Mouse (Mus musculus) hindbrain, embryonic 13.5 days (tissue): Measurements from ENCODE around the gene Raver2. TPM values are rescaled to one million over a fixed set of nuclear protein-coding genes. Genes with fewer than 3 reads are reported as not detected.
A peak's percentile ranks its signal among the peaks of the same experiment; 100 is the strongest.
"Not testable (repeated sequence)": the region's sequence is repeated elsewhere in the genome, so short reads cannot be mapped to it uniquely, and the experiment has no call there.

Experiments used
- ATAC-seq: fragments of 200-750 bp; cut with Nextera tagmentation; 2 replicates; pipeline ENCODE4 v1.8.0; 2017; ENCODE audit warnings: moderate TSS enrichment; ENCODE audit not compliant: low FRiP score
- H3K27ac ChIP-seq: fragments of 300-500 bp; sonication (generic); 2 replicates; pipeline ENCODE4 v1.5.1; 2015; ENCODE audit warnings: inconsistent platforms, mild to moderate bottlenecking, moderate library complexity
- H3K27me3 ChIP-seq: fragments of 300-500 bp; sonication (generic); 2 replicates; pipeline ENCODE4 v1.6.1; 2015; ENCODE audit warnings: mild to moderate bottlenecking, inconsistent platforms
- H3K36me3 ChIP-seq: fragments of 300-500 bp; sonication (generic); 2 replicates; pipeline ENCODE4 v1.6.1; 2015; ENCODE audit warnings: mild to moderate bottlenecking, inconsistent platforms
- H3K4me1 ChIP-seq: fragments of 300-500 bp; sonication (generic); replicated peaks from 2 replicates; pipeline ENCODE4 v1.6.1; 2015; ENCODE audit warnings: inconsistent platforms
- H3K4me2 ChIP-seq: fragments of 300-500 bp; sonication (generic); 2 replicates; pipeline ENCODE4 v1.6.1; 2015; ENCODE audit warnings: inconsistent platforms, mild to moderate bottlenecking, moderate library complexity
- H3K4me3 ChIP-seq: fragments of 300-500 bp; sonication (generic); 2 replicates; pipeline ENCODE4 v1.5.1; 2015; ENCODE audit warnings: mild to moderate bottlenecking, inconsistent platforms
- H3K9ac ChIP-seq: fragments of 300-500 bp; sonication (generic); 2 replicates; pipeline ENCODE4 v1.6.1; 2015; ENCODE audit warnings: mild to moderate bottlenecking, inconsistent platforms
- H3K9me3 ChIP-seq: fragments of 300-500 bp; sonication (generic); 2 replicates; pipeline ENCODE4 v1.6.1; 2016; ENCODE audit warnings: inconsistent platforms
- WGBS: fragments of 180-500 bp; shearing (Covaris S2); methylation state at CpG from one replicate; pipeline ENCODE4 v1.1.7; 2015; 5-methylcytosine and 5-hydroxymethylcytosine counted together
- polyA plus RNA-seq: library from polyadenylated mRNA; unstranded; fragments of >200 nt; fragmentation: Nextera tagmentation; extraction: Ambion mirVana; gene quantifications from 2 replicates; pipeline ENCODE4 v1.2.1, GENCODE M21; 2015

Raver2 gene
- polyA plus RNA-seq, 1 experiment from 2014 or later: 5.9 TPM

DNA sequence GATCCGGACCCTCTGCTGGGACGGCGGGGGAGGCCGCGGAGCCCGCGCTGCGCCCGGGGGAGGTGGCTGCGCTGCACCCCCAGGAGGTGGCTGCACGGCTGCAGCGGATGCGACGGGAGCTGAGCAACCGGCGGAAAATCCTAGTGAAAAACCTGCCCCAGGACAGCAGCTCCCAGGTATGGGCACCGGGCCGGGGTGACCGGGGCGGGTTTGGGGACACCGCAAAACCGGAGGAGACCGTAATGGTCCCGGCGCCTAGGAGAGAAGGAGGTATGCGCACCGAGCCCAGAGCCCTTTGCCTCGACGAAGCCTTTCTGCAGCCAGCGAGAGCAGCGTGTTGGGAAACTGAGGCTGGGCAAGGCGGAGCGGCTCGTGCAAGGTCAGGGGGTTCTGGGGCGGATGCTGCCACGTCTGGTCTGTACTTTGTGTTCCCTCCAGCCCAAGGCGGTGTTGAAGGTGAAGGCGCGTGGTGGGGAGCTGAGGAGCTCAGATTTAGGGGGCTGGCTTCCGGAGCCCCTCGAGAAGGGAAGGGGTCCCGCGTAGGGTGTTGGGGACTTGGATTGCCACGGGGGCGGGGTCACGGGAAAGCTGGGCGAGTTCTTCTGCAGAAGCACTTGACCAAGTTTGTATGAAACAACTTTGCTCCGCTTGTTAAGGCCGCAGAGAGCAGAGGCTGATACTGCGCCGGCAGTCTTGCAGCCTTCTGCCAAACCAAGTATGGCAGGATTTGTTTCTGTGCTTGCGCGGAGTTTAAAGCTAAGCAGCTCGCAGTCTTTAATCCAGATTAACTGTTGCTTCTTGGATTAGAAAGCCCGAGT is 580 bp downstream of the Raver2 start:
- ATAC-seq: peak; percentile 84
- peak overlapping the region; percentile 86 for H3K9ac ChIP-seq
- peaks cover 8% of the 10 kb centered on the region; the same call in 1 of the 2 replicates for H3K27me3 ChIP-seq
- no peaks in the 10 kb centered on the region for H3K36me3 ChIP-seq
- no peaks in the 10 kb centered on the region for H3K9me3 ChIP-seq
- peaks cover 9% of the 10 kb centered on the region for H3K4me1 ChIP-seq
- no peak overlapping the region for H3K27ac ChIP-seq
- peak overlapping the region; percentile 81 for H3K4me3 ChIP-seq
- H3K4me2 ChIP-seq: peak overlapping the region; percentile 94
- under 1% methylated on average over 55 of the region's 55 CpGs for WGBS

DNA sequence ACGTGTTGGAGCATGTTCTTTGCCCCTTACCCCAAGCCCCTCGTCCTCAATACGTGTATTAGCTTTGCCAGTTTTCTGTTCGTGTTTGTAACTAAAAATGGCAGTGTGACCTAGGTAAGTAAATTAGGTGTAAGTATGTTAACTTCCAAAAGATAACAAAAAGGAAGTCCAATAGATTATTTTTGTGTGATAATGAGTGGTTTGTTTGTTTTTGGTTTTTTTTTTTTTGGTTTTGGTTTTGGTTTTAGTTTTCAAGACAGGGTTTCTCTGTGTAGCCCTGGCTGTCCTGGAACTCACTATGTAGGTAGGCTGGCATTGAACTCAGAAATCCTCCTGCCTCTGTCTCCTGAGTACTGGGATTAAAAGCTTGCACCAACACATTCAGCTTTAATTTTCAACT is 2.8 kb downstream of the Raver2 start:
- no peaks in the 10 kb centered on the region for H3K36me3 ChIP-seq
- no peak overlapping the region for H3K9ac ChIP-seq
- no peak overlapping the region for H3K27ac ChIP-seq
- H3K4me1 ChIP-seq: peaks cover 9% of the 10 kb centered on the region
- H3K9me3 ChIP-seq: no peaks in the 10 kb centered on the region
- peaks cover 8% of the 10 kb centered on the region; the same call in 1 of the 2 replicates for H3K27me3 ChIP-seq
- no peak overlapping the region for H3K4me3 ChIP-seq
- no peak for ATAC-seq
- 86% methylated on average over 4 of the region's 4 CpGs for WGBS
- no peak overlapping the region for H3K4me2 ChIP-seq

DNA sequence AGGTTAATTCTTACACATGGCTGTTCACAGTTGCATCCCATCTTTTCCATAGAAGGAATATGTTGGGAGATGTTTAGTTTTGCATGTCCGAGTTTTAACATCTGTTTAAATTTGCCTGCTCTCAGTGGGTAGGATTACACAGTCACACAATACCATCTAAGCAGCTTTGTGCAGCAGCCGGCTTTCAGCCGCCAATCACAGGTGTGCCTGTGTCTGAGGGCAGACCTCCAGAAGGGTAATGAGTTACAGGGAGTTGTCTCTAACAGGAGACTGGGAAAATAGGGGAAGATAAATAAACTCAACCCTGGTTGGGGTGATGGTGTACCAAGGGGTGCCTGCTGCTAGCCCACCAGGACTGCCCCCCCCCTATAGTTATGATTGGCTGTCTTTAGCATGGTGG is 7.6 kb downstream of the Raver2 start:
- H3K9me3 ChIP-seq: no peaks in the 10 kb centered on the region
- H3K27me3 ChIP-seq: no peaks in the 10 kb centered on the region
- no peak for ATAC-seq
- no peak overlapping the region for H3K4me2 ChIP-seq
- H3K36me3 ChIP-seq: no peaks in the 10 kb centered on the region
- H3K4me1 ChIP-seq: no peaks in the 10 kb centered on the region; the same call in 1 of the 2 replicates
- no peak overlapping the region for H3K4me3 ChIP-seq
- 61% methylated on average over 3 of the region's 3 CpGs for WGBS
- no peak overlapping the region for H3K27ac ChIP-seq
- H3K9ac ChIP-seq: no peak overlapping the region

DNA sequence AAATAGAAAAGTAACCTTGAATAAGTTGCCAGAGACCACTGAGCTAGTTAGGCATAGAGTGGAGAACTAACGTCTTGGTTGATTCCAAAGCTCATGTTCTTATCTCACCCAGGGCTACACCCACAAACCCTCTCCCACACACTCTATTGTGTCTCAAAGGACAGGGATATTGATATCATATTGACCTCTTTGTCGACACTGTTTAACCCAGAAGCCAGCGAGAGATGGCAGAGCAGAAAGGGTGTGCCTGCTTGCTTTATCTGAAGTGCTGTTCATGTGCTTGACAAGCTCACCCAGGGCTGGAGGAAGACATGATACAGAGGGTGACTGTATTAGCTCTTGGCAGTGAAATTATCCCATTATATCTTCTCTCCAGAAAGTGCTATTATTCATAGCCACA is 11.2 kb downstream of the Raver2 start:
- H3K9ac ChIP-seq: no peak overlapping the region
- WGBS: 70% methylated on average over 3 of the region's 3 CpGs
- H3K27ac ChIP-seq: no peak overlapping the region
- H3K4me1 ChIP-seq: peaks cover 8% of the 10 kb centered on the region
- no peaks in the 10 kb centered on the region for H3K36me3 ChIP-seq
- H3K27me3 ChIP-seq: no peaks in the 10 kb centered on the region
- no peak for ATAC-seq
- no peak overlapping the region for H3K4me2 ChIP-seq
- no peaks in the 10 kb centered on the region for H3K9me3 ChIP-seq
- no peak overlapping the region for H3K4me3 ChIP-seq

DNA sequence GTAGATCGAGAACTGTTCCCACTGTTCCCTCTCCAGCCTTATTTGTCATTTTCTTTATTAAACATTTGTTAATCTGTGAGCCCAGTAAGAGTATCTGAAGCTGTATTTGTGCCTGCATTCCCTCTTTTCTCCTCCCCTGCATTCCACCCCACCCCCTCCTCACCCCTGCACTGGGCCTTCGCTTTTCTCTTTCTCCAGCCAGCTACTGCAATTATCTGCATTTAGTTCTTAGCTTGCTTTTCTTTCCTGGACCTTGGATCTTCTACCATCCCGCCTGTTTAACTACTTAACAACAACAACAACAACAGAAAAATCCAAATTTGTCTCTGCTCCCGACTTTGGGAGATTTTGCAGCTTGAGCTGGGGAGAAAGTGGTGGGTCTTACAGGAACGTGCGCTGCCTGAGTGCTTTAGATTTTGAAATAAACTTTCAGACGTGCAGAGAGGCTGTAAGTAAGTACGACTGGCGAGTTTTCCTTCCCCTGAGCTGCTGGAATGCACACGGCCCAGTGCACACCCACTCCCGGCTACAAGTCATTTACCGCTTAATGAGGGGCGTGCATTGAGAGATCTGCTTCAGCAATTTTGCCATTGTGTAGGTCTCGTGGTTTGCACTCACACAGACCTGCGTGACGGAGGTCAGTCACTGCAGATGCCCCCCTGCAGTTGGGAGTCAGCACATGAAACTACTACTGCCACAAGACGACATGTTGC is 13.5 kb downstream of the Raver2 start:
- Histone ChIP-seq H3K9me3 (no peaks in the 10 kb centered on the region), H3K36me3 (0 out of 2 replicates have a peak, but pooled peaks cover 4% of the 10 kb centered on the region), H3K4me3 (no peak overlapping the region), H3K27me3 (no peaks in the 10 kb centered on the region), H3K4me2 (peak overlapping the region; percentile 20; the same call in 1 of the 2 replicates), H3K27ac (peak overlapping the region; percentile 40), H3K9ac (no peak overlapping the region), H3K4me1 (peaks cover 8% of the 10 kb centered on the region)
- peak; percentile 43; the same call in 1 of the 2 replicates for ATAC-seq
- 12% methylated on average over 17 of the region's 17 CpGs for WGBS

DNA sequence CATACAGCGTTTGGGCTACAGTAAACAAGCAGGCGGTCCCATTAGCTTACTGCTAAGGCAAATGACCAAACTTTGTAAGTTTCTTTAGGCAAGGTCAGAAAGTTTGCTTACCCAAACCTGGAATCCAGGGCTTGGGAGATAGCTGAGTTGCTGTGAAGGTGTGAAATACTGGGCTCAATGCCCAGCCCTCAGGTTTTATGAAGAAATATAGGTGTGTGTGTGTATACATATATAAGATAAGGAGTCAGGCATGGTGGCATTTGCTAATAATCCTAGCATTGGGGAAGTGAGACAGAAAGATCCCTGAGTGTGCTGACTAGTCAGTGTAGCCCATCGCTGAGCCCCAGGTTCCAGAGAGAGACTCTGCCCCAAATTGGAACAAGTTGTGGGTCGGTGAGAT is 16.1 kb downstream of the Raver2 start:
- H3K4me2 ChIP-seq: no peak overlapping the region
- no peak for ATAC-seq
- no peaks in the 10 kb centered on the region for H3K9me3 ChIP-seq
- H3K36me3 ChIP-seq: 0 out of 2 replicates have a peak, but pooled peaks cover 4% of the 10 kb centered on the region
- H3K27ac ChIP-seq: no peak overlapping the region
- WGBS: 93% methylated on average over 4 of the region's 4 CpGs
- H3K4me1 ChIP-seq: peaks cover 8% of the 10 kb centered on the region
- no peak overlapping the region for H3K4me3 ChIP-seq
- H3K9ac ChIP-seq: no peak overlapping the region
- H3K27me3 ChIP-seq: no peaks in the 10 kb centered on the region

DNA sequence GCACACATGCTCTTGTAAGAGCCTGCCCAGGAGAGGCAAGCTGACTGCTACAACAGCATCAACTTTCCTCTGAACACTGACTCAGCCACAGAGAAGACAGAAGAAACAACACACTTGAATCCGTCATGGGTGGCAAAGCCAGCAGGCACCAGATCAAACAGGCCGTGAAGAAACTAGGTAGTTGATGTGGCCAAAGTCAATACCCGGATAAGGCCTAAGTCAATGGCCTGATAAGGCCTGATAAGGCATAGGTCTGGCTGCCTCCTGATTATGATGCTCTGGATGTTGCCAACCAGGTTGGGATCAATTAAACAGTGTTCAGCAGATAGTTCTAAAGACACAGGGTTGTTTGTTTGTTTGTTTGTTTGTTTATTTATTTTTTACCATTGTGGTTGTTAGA is 17.3 kb downstream of the Raver2 start:
- Histone ChIP-seq H3K4me3 (no peak overlapping the region), H3K4me1 (peaks cover 8% of the 10 kb centered on the region), H3K4me2 (no peak overlapping the region), H3K27me3 (no peaks in the 10 kb centered on the region), H3K9ac (no peak overlapping the region), H3K9me3 (no peaks in the 10 kb centered on the region), H3K27ac (no peak overlapping the region), H3K36me3 (0 out of 2 replicates have a peak, but pooled peaks cover 4% of the 10 kb centered on the region)
- WGBS: 97% methylated on average over 3 of the region's 3 CpGs
- ATAC-seq: no peak

DNA sequence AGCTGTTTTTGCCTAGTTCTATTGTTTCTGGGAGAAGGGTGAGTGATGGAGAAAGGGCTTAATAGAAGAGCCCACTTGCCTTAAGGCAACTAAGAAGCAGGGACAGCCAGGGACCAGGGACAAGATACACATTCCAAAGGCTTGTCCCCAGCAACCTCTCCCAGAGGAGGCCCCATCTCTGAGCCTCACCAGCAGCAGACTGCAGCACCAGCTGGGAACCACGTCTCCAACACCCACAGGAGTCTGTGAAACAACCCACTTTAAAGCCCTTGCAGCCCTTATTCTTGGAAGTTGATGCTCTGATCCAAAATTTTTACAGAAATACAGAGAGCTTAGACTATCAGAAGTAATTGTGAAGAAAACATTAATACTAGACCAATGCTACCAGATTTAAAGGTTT is 18.9 kb downstream of the Raver2 start:
- H3K9me3 ChIP-seq: no peaks in the 10 kb centered on the region
- ATAC-seq: no peak
- H3K4me2 ChIP-seq: no peak overlapping the region
- no peaks in the 10 kb centered on the region for H3K27me3 ChIP-seq
- H3K4me1 ChIP-seq: peaks cover under 1% of the 10 kb centered on the region
- 0 out of 2 replicates have a peak, but pooled peaks cover 4% of the 10 kb centered on the region for H3K36me3 ChIP-seq
- no peak overlapping the region for H3K27ac ChIP-seq
- WGBS: 14% methylated on average over 1 of the region's 1 CpGs
- H3K4me3 ChIP-seq: no peak overlapping the region
- H3K9ac ChIP-seq: no peak overlapping the region

DNA sequence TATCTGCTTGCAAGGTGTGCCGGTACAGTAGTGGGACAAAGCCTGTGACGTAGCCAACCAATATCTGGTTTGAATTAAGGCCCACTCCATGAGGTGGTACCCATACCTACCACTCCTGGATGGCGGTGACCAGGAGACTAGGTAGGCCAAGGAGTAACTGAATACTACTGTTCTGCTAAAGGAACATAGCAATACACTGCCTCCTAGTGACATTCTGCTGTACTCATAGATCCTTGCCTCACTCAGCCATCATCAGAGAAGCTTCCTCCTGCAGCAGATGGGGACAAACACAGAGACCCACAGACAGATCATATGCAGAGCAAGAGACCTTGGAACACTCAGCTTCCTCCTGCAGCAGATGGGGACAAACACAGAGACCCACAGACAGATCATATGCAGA is 21.8 kb downstream of the Raver2 start:
- H3K27ac ChIP-seq, H3K27me3 ChIP-seq, H3K4me1 ChIP-seq, ATAC-seq, H3K9ac ChIP-seq, H3K4me2 ChIP-seq, H3K36me3 ChIP-seq, H3K4me3 ChIP-seq, H3K9me3 ChIP-seq: not testable (repeated sequence)
- WGBS: 97% methylated on average over 3 of the region's 3 CpGs

DNA sequence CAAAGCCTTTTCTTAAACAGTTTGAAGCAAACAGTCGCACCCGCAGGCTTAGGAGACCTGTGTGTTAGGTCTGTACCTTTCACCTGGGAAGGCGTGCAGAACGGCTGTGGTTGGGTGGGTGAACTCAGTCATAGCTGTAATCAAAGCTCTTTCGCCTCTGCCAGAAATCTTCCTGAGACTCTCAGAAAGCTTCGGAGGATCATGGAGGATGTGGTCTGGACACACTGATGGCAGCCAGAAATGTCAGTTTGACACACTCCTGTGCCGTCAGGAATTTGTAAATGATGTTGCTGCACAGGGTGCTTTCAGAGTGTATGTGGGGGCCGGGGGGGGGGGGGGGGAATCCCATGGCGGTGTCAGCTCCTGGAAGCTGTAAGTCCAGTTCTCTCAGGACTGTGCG is 24.5 kb downstream of the Raver2 start:
- Histone ChIP-seq H3K4me3 (no peak overlapping the region), H3K9ac (no peak overlapping the region), H3K27ac (no peak overlapping the region), H3K36me3 (no peaks in the 10 kb centered on the region), H3K4me2 (no peak overlapping the region), H3K9me3 (no peaks in the 10 kb centered on the region), H3K4me1 (0 out of 2 replicates have a peak, but pooled peaks cover 4% of the 10 kb centered on the region), H3K27me3 (no peaks in the 10 kb centered on the region)
- ATAC-seq: no peak
- 83% methylated on average over 10 of the region's 10 CpGs for WGBS

DNA sequence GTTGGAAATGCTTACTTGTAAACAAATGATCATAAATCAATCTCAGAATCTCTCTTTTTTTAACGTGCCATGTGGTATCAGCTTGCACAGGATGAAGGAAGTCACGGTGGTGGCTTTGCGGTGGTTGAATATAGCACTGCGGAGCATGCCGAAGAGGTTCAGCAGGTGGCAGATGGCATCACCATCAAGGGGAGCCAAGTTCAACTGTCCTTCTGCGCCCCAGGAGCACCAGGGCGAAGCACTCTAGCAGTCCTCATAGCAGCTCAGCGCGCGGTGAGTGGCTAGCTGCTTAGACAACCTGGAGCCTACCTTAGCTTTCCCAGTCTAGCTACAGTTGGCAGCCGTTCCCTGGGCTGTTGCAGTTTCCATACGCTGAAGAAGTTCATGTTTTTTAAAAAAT is 38.3 kb downstream of the Raver2 start:
- H3K4me3 ChIP-seq: no peak overlapping the region
- 90% methylated on average over 12 of the region's 12 CpGs for WGBS
- H3K36me3 ChIP-seq: peaks cover 19% of the 10 kb centered on the region
- H3K4me2 ChIP-seq: no peak overlapping the region
- H3K27me3 ChIP-seq: no peaks in the 10 kb centered on the region
- no peak for ATAC-seq
- H3K9ac ChIP-seq: no peak overlapping the region
- no peaks in the 10 kb centered on the region for H3K4me1 ChIP-seq
- H3K27ac ChIP-seq: no peak overlapping the region
- peaks cover 16% of the 10 kb centered on the region for H3K9me3 ChIP-seq

DNA sequence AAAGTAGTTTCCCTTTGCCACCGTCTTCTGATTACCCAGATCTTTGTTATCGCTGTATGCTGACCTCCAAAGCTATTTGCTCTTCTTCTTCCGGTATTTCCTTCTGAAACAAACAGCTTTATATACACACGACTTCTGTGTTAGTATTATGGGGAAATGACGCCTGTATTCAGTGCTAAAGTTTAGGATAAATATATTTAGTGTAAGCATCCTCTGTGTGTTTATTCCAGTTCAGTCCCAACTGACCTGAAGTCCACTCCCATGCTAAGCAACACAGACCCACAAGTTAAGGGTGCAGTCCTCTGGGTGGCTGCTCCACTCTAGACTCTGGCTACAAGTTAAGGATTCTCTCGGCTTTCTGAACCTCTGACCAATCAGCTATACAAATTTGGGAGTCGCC is 52.2 kb downstream of the Raver2 start:
- ATAC-seq: no peak
- Histone ChIP-seq H3K4me1 (no peaks in the 10 kb centered on the region), H3K27me3 (no peaks in the 10 kb centered on the region), H3K4me2 (no peak overlapping the region), H3K9me3 (no peaks in the 10 kb centered on the region), H3K4me3 (no peak overlapping the region), H3K36me3 (0 out of 2 replicates have a peak, but pooled peaks cover 6% of the 10 kb centered on the region), H3K27ac (no peak overlapping the region), H3K9ac (no peak overlapping the region)
- WGBS: 85% methylated on average over 7 of the region's 7 CpGs
